Mouse (Mus musculus) embryonic facial prominence, embryonic 13.5 days (tissue): ENCODE measurements around the gene Snrnp35. TPM values are rescaled to one million over a fixed set of nuclear protein-coding genes. Genes with fewer than 3 reads are reported as not detected.

Source experiments
- polyA plus RNA-seq: library from polyadenylated mRNA; unstranded; fragments of >200 nt; fragmentation: Nextera tagmentation; extraction: Ambion mirVana; gene quantifications from 2 replicates; pipeline ENCODE4 v1.2.1, GENCODE M21; 2015

Snrnp35 gene
- polyA plus RNA-seq, 1 experiment from 2014 or later: 28.3 TPM

Other genes starting within 250 kb of the Snrnp35 start
- gene Pitpnm2, start 233.4 kb upstream of the Snrnp35 start, polyA plus RNA-seq: 4.6 and 4.8 TPM in 2 replicates
- 12.5 and 14.0 TPM in 2 replicates for gene Mphosph9, start 155.2 kb upstream of the Snrnp35 start, polyA plus RNA-seq
- 17.7 and 19.4 TPM in 2 replicates for gene 2810006K23Rik, start 155.0 kb upstream of the Snrnp35 start, polyA plus RNA-seq
- gene Cdk2ap1, start 120.1 kb upstream of the Snrnp35 start, polyA plus RNA-seq: 40.1 and 43.8 TPM in 2 replicates
- gene Sbno1, start 57.1 kb upstream of the Snrnp35 start, polyA plus RNA-seq: 93.7 and 97.7 TPM in 2 replicates
- 43.4 and 45.5 TPM in 2 replicates for gene Kmt5a, start 43.2 kb upstream of the Snrnp35 start, polyA plus RNA-seq
- gene Rilpl2, start 4.8 kb upstream of the Snrnp35 start, polyA plus RNA-seq: 39.8 and 40.1 TPM in 2 replicates
- gene Rilpl1, start 48.3 kb downstream of the Snrnp35 start, polyA plus RNA-seq: 23.3 and 24.5 TPM in 2 replicates
- gene Tmed2, start 57.6 kb downstream of the Snrnp35 start, polyA plus RNA-seq: 508 and 520 TPM in 2 replicates
- 19.3 and 19.6 TPM in 2 replicates for gene Ddx55, start 69.7 kb downstream of the Snrnp35 start, polyA plus RNA-seq
- gene Eif2b1, start 96.0 kb downstream of the Snrnp35 start, polyA plus RNA-seq: 74.1 and 76.3 TPM in 2 replicates
- 69.1 and 72.3 TPM in 2 replicates for gene Gtf2h3, start 96.0 kb downstream of the Snrnp35 start, polyA plus RNA-seq
- gene Atp6v0a2, start 145.4 kb downstream of the Snrnp35 start, polyA plus RNA-seq: 49.3 and 53.3 TPM in 2 replicates
- 0.06 and 0.32 TPM in 2 replicates for gene Dnah10, start 242.0 kb downstream of the Snrnp35 start, polyA plus RNA-seq